Mouse (Mus musculus): ENCODE results near the gene Tlnrd1. TPM values are rescaled to one million over a fixed set of nuclear protein-coding genes. Genes with fewer than 3 reads are reported as not detected.

The Tlnrd1 gene
- polyA plus RNA-seq, 1 experiment: 9.2 TPM

DNA sequence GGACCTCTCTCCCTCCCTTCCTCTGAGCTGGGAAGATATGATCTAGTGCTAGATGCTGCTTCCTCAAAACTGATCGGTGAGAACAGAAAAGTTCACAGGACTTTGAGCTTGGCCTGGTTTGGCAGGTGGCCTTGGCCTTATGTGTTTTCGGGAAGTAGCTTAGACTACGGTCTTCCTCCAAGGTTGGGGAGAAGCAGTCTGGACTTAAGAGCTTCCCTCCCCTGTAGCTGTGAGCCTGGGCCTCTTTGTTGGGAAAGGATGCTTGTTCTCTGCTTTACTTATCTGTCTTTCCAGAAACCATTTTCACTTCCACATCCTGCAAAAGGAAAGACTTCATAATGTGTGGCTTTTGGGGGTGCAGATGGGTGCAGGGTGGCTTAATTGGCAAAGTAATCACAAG is 20.7 kb upstream of the Tlnrd1 start:
- WGBS: 66% methylated on average over 3 of the region's 3 CpGs
- TF ChIP-seq POLR2A (IDR thresholded peaks at IDR 0.05; ENCODE audit: low read depth, low read length) (no peak), CTCF (conservative IDR thresholded peaks at IDR 0.05; ENCODE audit: insufficient read depth, insufficient read length, low read depth, low read length) (no peak)
- no peak overlapping the region for H3K4me3 ChIP-seq (ENCODE audit: insufficient read depth, low read depth, low read length)

DNA sequence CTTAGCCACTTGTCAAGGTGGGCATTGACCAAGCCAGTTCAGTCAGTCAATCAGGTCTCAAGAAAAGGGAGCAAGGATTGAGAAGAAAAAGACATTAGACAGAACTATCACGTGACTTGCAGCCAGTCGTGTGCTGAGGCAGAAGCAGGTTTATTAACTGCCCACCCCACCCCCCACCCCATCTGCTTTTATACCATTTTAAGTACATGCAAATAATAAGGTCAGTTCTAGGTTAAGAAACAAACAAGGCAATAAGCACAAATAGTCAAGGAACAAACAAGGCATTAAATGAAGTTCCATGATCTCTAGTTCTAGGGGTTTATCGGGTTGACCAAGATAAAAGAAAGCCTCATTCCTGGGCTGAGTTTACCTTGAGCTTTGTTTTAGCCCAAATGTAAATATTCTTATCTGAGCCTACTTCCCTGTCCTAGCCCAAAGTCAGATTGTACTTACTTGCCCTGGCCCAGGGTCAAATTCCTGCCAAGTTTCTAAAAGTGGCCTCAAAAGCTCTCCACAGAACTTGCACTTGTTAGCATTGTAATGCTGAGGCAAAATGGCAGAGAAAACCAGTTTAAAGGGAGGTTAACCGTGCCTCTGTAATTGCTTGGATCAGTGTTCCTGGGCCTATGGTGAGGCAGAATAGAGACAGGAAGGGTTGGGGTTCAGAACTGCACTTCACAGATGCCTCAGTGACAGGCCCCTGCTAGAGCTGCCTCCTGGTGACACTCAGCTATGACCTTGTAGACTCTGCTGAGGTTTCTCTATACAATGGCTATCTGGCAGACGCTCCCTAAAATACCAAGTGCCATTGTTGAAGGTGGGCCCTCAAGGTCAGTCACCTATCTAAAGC is 18.4 kb upstream of the Tlnrd1 start:
- WGBS: 85% methylated on average over 5 of the region's 5 CpGs
- H3K27ac ChIP-seq (ENCODE audit: insufficient read depth, low read depth, low read length): no peak overlapping the region
- TF ChIP-seq POLR2A (IDR thresholded peaks at IDR 0.05; ENCODE audit: low read depth, low read length) (no peak), CTCF (conservative IDR thresholded peaks at IDR 0.05; ENCODE audit: insufficient read depth, insufficient read length, low read depth, low read length) (no peak)
- H3K27me3 ChIP-seq (replicated peaks; ENCODE audit: control insufficient read depth, insufficient read depth, low read length): no peaks in the 10 kb centered on the region
- DNase-seq: no peak
- peaks cover 2% of the 10 kb centered on the region for H3K36me3 ChIP-seq (ENCODE audit: control insufficient read depth, insufficient read depth, low read length)
- no peaks in the 10 kb centered on the region for H3K4me1 ChIP-seq (ENCODE audit: control insufficient read depth, insufficient read depth, low read length)
- H3K4me3 ChIP-seq (ENCODE audit: insufficient read depth, low read depth, low read length): no peak overlapping the region

More for the DNA sequence above, 20.7 kb upstream of the Tlnrd1 start:
- Histone ChIP-seq H3K27ac (ENCODE audit: insufficient read depth, low read depth, low read length) (no peak overlapping the region), H3K27me3 (replicated peaks; ENCODE audit: control insufficient read depth, insufficient read depth, low read length) (no peaks in the 10 kb centered on the region), H3K36me3 (ENCODE audit: control insufficient read depth, insufficient read depth, low read length) (no peaks in the 10 kb centered on the region), H3K4me1 (ENCODE audit: control insufficient read depth, insufficient read depth, low read length) (no peaks in the 10 kb centered on the region)
- DNase-seq: no peak

DNA sequence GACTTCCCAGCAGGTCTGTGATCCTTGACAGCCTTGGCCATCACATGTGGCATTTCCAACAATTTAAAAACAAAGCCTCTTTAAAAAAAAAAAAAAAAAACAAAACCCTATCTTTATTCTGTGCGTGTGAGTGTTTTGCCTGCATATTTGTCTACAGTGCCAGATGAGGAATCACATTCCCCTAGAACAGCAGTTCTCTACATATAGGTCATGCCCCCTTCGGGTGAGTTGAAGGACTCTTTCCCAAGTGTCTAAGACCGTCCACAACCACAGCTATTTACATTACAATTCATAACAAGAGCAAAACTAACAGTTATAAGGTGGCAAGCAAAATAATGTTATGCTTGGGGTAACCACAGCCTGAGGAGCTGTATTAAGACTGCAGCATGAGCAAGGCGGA is 17.3 kb upstream of the Tlnrd1 start:
- Histone ChIP-seq H3K4me3 (ENCODE audit: insufficient read depth, low read depth, low read length) (no peak overlapping the region), H3K27ac (ENCODE audit: insufficient read depth, low read depth, low read length) (no peak overlapping the region), H3K36me3 (ENCODE audit: control insufficient read depth, insufficient read depth, low read length) (peaks cover 4% of the 10 kb centered on the region), H3K27me3 (replicated peaks; ENCODE audit: control insufficient read depth, insufficient read depth, low read length) (no peaks in the 10 kb centered on the region), H3K4me1 (ENCODE audit: control insufficient read depth, insufficient read depth, low read length) (no peaks in the 10 kb centered on the region)
- no peak for DNase-seq
- TF ChIP-seq POLR2A (IDR thresholded peaks at IDR 0.05; ENCODE audit: low read depth, low read length) (no peak), CTCF (conservative IDR thresholded peaks at IDR 0.05; ENCODE audit: insufficient read depth, insufficient read length, low read depth, low read length) (no peak)
- 79% methylated on average over 4 of the region's 4 CpGs for WGBS

DNA sequence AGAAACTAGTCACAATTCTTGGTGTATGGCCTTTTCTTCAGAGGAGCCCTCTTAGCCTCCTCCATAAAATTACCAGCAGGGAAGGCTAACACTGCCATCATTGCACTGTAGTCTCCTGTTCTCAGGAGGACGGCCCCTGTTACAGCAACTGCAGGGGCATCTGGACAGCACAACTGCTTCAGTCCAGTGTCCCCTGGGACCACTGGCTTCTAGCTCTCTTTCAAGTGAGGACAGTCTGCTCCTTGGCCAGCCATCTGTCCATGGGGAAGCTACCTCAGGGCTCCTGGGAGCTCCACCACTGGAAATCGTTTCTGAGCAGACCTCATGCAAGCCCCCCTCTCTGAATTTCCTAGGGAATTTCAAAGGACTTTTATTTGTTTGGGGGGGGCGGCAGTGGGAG is 16.4 kb upstream of the Tlnrd1 start:
- no peak for DNase-seq
- TF ChIP-seq POLR2A (IDR thresholded peaks at IDR 0.05; ENCODE audit: low read depth, low read length) (no peak), CTCF (conservative IDR thresholded peaks at IDR 0.05; ENCODE audit: insufficient read depth, insufficient read length, low read depth, low read length) (no peak)
- no peak overlapping the region for H3K27ac ChIP-seq (ENCODE audit: insufficient read depth, low read depth, low read length)
- H3K4me3 ChIP-seq (ENCODE audit: insufficient read depth, low read depth, low read length): no peak overlapping the region
- peaks cover 4% of the 10 kb centered on the region for H3K36me3 ChIP-seq (ENCODE audit: control insufficient read depth, insufficient read depth, low read length)
- no peaks in the 10 kb centered on the region for H3K4me1 ChIP-seq (ENCODE audit: control insufficient read depth, insufficient read depth, low read length)
- WGBS: 82% methylated on average over 3 of the region's 3 CpGs
- no peaks in the 10 kb centered on the region for H3K27me3 ChIP-seq (replicated peaks; ENCODE audit: control insufficient read depth, insufficient read depth, low read length)

DNA sequence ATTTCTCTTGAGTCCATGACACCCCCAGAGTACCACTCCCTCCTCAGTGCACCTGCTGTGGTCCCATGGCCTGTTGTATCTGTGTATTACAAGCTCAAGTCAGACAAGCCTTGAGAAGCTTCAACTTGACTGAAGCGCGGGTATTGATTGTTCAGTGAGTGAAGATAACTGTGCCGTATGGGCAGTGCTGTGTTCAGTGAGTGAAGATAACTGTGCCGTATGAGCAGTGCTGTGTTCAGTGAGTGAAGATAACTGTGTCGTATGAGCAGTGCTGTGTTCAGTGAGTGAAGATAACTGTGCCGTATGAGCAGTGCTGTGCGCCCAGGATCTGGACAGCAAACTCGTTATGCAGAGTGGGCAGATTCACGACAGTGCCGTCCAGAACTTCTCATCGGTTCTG is 14.2 kb upstream of the Tlnrd1 start:
- 92% methylated on average over 11 of the region's 11 CpGs for WGBS
- Histone ChIP-seq H3K27ac (ENCODE audit: insufficient read depth, low read depth, low read length) (no peak overlapping the region), H3K36me3 (ENCODE audit: control insufficient read depth, insufficient read depth, low read length) (peaks cover 4% of the 10 kb centered on the region)

DNA sequence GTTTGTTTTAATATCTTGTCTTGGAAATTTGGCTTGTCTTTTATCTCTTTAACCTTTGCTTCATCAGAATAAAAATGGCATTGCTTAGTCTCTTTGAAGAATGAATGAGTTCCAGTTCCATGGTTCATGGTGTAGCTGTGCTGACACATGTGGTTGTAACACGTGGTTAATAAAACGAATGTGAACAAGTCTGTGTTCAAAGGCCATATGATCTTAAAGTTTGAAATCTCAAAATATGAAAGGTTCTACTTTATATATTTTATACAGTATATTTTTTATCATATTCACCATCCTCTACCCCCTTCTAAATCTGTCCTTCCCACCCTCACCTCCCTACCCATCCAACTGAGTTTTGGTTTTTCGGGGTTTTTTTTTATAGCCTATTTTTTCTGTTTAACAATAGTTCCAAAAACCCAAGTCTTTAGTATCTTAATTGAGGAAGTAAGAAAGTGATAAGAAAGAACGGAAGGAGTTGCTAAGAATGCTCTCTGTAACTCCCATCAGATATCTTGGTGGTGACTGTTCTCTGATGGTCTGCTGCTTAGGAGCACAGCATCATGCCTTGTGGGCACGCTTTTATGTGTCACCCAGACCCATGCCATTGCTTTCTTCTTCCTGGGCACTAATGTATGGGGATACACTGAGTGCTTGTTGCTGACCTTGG is 12.1 kb upstream of the Tlnrd1 start:
- 90% methylated on average over 5 of the region's 5 CpGs for WGBS

More for the DNA sequence above, 14.2 kb upstream of the Tlnrd1 start:
- H3K4me3 ChIP-seq (ENCODE audit: insufficient read depth, low read depth, low read length): no peak overlapping the region
- no peaks in the 10 kb centered on the region for H3K27me3 ChIP-seq (replicated peaks; ENCODE audit: control insufficient read depth, insufficient read depth, low read length)
- no peaks in the 10 kb centered on the region for H3K4me1 ChIP-seq (ENCODE audit: control insufficient read depth, insufficient read depth, low read length)
- no peak for TF ChIP-seq POLR2A (IDR thresholded peaks at IDR 0.05; ENCODE audit: low read depth, low read length)
- no peak for TF ChIP-seq CTCF (conservative IDR thresholded peaks at IDR 0.05; ENCODE audit: insufficient read depth, insufficient read length, low read depth, low read length)
- DNase-seq: no peak

DNA sequence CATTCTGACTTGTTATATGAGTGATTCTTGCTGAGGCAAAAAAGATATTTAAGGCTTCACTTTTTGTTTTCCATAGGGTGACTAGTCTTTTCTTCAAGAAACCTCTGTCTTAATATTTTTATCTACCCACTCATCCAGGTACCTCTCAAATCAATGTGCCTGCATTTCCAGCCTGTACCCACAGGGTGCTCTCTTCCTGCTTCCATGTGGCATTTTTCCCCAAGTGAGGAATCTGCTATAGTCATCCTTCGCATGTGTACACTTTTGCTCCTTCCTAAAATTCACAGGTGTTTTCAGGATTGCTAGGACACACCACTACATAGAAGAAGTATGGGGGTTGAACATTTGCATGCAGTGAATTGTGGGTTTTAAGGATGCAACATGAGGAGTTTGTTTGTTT is 10.2 kb upstream of the Tlnrd1 start:
- Histone ChIP-seq H3K4me3 (ENCODE audit: insufficient read depth, low read depth, low read length) (no peak overlapping the region), H3K36me3 (ENCODE audit: control insufficient read depth, insufficient read depth, low read length) (peaks cover 4% of the 10 kb centered on the region), H3K27ac (ENCODE audit: insufficient read depth, low read depth, low read length) (no peak overlapping the region), H3K27me3 (replicated peaks; ENCODE audit: control insufficient read depth, insufficient read depth, low read length) (no peaks in the 10 kb centered on the region), H3K4me1 (ENCODE audit: control insufficient read depth, insufficient read depth, low read length) (peaks cover 8% of the 10 kb centered on the region; the same call in 1 of the 2 replicates)
- TF ChIP-seq CTCF (conservative IDR thresholded peaks at IDR 0.05; ENCODE audit: insufficient read depth, insufficient read length, low read depth, low read length) (no peak), POLR2A (IDR thresholded peaks at IDR 0.05; ENCODE audit: low read depth, low read length) (no peak)
- DNase-seq: no peak
- 98% methylated on average over 1 of the region's 1 CpGs for WGBS

More for the DNA sequence above, 12.1 kb upstream of the Tlnrd1 start:
- peaks cover 4% of the 10 kb centered on the region for H3K36me3 ChIP-seq (ENCODE audit: control insufficient read depth, insufficient read depth, low read length)
- H3K27me3 ChIP-seq (replicated peaks; ENCODE audit: control insufficient read depth, insufficient read depth, low read length): no peaks in the 10 kb centered on the region
- H3K4me3 ChIP-seq (ENCODE audit: insufficient read depth, low read depth, low read length): no peak overlapping the region
- no peak overlapping the region for H3K27ac ChIP-seq (ENCODE audit: insufficient read depth, low read depth, low read length)
- no peak for TF ChIP-seq POLR2A (IDR thresholded peaks at IDR 0.05; ENCODE audit: low read depth, low read length)
- TF ChIP-seq CTCF (conservative IDR thresholded peaks at IDR 0.05; ENCODE audit: insufficient read depth, insufficient read length, low read depth, low read length): no peak
- peaks cover 5% of the 10 kb centered on the region; the same call in 1 of the 2 replicates for H3K4me1 ChIP-seq (ENCODE audit: control insufficient read depth, insufficient read depth, low read length)
- no peak for DNase-seq

Data from kidney, adult 2 months (tissue).